Mouse (Mus musculus): ENCODE data around the gene Ror2.

- TF ChIP-seq CTCF (IDR thresholded peaks at IDR 0.05; ENCODE audit: control insufficient read depth, insufficient read depth, low read length) (no peak), POLR2A (IDR thresholded peaks at IDR 0.05; ENCODE audit: borderline replicate concordance, control insufficient read depth, low read depth, low read length) (no peak)
Observed at GRCm38 (mm10) chr13:53247175-53247574, 38.7 kb downstream of the Ror2 start.

Data from bone marrow, adult 2 months (tissue).